Mouse (Mus musculus): ENCODE results near the gene St6galnac5.

St6galnac5 gene

DNA sequence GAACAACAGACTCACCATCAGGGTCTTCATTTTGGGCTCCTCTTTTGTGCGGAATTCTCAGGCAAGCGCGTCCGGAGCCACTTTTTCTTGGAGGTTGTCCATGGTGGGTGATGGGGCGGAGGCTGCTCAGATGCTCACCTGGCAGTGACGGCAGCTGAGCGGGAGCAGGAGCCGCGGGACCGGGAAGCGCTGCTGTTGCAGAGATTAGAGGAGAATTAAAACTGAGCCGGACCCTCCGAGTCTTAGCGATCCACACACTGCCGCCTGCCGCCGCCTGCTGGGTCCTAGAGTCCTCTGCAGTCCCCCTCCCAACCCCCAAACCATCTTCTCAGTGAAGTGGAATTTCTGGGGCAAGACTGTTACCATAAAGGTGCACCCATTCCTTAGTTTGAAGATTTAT, at the start of gene St6galnac5:
St6galnac5 (minus strand) TSS at position 259 of the 400 bp plus-strand sequence.
- no peak for DNase-seq (ENCODE audit: low spot score)

GRCm38 (mm10) chr3:153030756-153031155, 48.7 kb upstream of the St6galnac5 start:
- no peak for DNase-seq (ENCODE audit: low spot score)

GRCm38 (mm10) chr3:153024016-153024415, 42.0 kb upstream of the St6galnac5 start:
- DNase-seq (ENCODE audit: low spot score), result no peak

DNA sequence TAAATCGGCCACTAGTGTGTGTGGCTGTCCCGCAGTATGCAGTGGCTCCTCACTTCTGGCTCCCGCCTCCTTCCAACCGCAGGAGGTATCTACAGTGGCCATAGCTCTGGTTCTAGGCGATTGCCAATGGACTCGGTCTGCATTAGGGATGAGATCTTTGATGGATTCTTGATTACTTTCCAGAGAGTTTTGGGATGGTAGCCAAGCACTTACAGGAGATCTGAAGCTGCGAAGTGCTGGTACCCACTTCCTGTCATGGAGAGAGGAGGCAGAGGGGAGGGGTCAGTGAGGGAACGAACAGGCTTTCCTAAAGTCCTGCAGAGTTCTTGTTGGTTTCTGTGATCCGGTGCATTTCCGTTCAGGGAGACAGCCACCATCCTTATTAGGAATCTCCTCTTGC, 36.0 kb upstream of the St6galnac5 start:
- no peak for DNase-seq (ENCODE audit: low spot score)

- DNase-seq (ENCODE audit: low spot score), result no peak
Observed at GRCm38 (mm10) chr3:153016355-153016754, 34.3 kb upstream of the St6galnac5 start.

DNA sequence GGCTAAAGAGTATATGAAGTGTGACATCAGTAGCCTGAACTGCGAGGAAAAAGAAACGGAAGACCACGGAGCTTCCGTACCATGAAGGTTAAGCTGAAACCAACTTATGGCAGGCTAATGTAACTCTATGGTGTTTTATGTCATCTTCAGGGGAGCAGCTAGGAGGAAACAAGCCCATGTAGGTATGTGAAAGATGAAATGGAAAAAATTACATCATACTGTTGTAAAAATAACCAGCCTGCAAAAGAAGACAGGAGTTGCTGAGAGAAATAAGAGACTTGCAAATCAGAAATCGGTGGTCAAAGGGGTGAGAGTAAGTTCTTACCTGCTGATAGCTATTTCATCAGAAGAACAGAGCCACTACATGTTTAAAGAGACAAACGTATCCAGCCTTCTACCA, 24.8 kb upstream of the St6galnac5 start:
- no peak for DNase-seq (ENCODE audit: low spot score)

DNA sequence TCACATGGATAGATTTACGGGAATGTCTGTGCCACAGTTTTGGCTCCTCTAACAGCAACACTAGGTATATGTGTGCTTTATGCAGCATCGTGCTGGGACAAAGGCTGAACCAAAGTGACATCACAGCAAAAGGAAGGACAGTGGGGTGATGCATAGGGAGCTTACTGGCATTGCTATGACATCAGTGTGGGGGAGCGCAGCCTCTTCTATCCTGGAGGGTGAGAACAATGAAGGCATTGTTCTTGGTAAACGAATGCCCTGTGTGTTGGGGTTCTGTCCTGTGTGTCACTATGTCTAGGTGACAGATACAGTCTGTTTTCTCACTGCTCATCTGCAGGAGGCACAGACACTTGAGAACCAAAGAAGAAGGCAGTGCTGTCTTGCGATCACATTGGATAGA, 16.9 kb upstream of the St6galnac5 start:
- no peak for DNase-seq (ENCODE audit: low spot score)

DNA sequence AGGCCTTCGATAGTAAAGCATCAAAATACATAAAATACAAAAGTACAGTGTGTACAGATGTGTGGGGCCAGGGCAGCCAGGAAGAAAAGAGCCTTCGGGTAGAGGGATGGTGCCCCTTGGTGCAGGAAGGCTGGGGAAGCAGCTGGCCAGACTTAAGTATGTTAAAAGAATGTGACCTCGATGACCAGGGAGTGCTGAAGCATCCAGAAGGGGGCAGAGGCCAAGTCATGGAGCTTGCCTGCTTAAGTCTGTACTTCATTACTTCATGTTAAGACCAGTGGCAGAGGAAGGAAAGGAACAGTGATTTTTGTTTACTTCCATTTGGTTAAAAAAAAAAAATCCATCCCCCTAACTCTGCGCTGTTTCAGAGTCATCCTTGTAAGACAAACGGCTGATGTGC, 16.1 kb upstream of the St6galnac5 start:
- no peak for DNase-seq (ENCODE audit: low spot score)

GRCm38 (mm10) chr3:152993608-152994007, 11.6 kb upstream of the St6galnac5 start:
- DNase-seq (ENCODE audit: low spot score), result no peak

DNA sequence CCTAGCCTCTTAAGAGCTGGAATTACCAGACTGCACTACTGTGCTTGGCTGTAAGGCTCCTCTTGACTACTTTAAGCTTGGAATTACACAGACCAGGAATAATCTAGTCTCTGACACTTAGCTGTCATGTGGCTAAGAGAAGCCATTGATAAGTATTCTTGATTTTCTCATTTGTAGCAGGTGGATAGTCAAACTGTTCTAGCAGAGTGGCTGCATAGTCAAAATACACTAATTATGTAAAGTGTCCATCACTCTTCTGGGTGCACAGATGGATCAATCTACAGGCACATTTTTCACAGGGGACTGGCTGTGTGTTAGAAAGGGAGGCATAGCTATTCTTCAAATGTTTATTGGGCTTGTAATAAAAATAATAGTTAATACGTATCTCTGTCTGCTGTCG, 8.7 kb upstream of the St6galnac5 start:
- no peak for DNase-seq (ENCODE audit: low spot score)

DNA sequence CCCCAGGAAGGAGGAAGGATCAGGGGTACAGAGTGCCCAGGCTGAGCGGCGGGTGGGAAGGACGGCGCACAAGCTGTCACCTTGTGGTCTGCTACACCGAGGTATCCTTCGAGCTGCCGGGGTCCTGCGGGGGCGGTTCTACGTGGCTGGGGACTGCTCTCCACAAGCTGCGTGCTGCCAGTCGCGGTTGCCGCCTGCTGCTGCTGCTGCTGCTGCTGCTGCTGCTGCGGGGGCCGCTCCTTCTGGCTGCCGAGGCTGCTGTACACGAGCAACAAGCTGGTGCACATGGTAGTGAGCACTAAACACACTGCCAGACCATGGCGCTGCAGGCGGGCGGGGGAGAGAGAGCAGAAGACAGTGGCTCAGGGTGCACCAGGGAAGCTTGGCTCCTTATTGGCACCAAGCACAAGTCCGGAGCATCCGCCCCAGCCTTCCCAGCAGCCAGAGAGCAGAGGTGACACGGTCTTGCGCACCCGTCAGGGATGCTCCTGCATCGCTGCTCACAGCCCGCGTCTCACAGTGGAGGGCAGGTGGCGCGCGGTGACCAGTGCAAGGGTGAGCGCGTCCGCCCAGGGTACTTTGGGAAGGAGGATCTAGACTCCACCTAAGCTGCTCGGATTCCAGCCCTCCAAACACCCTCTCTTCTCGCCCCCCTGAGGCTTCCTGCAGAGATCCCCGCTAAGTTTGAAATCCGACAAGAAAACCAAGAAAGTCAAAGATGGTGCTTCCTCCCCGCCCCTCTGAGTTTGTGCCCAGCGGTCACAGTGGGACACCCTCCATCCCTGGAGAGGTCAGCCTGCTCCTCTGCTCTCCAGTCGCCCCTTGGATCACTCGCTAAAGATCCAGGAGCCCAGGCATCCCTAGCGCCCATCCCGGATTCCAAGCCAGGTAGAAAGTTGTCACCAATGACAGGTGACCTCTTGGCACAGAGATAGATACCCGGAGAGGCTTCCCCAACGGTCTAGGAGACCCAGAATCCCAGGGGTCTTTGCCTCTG, 770 bp downstream of the St6galnac5 start:
- DNase-seq (ENCODE audit: low spot score), result no peak

GRCm38 (mm10) chr3:152980431-152980830, 1.6 kb downstream of the St6galnac5 start:
- DNase-seq (ENCODE audit: low spot score), result no peak

DNA sequence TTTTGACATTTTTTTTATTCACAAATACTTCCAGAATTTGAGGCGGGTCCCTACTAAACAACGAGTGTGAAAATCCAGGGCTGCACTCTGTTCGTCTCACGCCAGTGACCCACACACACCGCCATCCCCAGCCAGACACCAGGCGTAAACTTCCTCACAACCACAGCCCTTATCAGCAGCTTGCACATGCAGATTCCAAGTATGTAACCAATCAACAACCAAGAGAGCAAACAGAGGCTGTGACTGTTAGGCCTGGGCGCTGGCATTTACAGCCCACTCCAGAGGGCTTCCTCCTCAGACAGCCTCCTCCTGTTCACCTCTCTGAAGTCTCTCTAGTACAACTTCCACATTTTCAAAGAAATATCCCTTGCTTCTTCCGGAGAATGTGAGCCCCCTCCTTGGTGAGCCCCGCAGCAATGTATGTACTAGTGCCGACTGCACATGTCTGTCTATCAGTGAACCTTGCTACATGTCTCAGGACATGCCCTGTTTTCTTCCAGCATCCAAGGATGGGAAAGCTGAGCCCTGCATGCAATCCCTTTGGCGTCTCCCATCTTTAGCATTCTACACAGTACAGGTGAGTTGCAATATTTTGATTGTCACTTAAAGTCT, 2.5 kb downstream of the St6galnac5 start:
- DNase-seq (ENCODE audit: low spot score), result no peak

- no peak for DNase-seq (ENCODE audit: low spot score)
Observed at GRCm38 (mm10) chr3:152971373-152971772, 10.7 kb downstream of the St6galnac5 start.

DNA sequence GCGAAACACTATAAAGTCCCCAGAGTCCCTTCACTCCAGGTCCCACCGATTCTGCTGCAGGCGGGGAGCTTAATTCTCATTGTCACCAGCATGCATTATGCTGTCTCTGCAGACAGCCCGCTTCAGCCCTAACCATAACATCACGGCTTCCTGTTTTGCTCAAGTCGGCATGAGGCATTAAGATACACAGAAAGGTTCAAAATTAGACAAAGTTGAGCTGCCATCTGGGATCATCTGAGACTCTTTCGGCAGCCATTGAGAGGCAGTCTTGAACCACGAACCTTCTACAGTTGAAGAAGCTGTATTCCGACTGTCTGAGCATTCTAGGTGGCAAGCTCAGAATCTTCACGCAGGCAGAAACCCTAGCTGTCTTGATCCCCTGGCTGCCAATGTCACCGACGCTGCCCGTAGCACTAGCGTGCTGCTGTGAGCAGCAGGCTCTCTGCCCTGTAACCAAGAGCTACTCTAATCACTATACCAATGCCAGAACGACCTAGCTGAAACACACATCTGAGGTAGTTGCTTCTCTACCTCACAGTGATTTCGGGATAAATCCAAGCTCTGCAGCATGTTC, 12.2 kb downstream of the St6galnac5 start:
- DNase-seq (ENCODE audit: low spot score), result no peak

DNA sequence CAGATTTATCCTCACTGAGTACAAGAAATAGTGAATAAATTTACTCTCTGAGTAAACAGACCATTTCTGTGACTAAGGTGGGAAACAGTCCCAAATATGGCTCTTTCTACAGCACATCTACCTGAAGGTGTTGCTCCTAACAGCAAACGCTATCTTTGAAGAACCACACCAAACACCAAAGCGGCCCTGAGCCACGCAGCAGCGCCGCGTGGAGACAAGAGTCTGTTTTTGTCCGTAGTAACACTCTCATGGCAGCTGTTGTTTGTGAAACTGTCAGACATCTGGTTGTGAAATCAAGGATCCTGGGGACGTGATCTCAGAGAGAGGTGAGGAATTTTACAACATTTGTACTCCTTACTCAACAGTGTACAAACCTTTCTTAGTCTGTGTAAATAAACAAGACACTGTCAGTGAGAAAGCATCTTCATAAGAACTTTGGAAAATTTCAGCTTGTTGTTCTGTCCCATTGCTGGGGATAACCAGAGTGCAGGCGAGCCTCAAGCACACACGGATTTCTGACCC, 20.1 kb downstream of the St6galnac5 start:
- DNase-seq (ENCODE audit: low spot score), result no peak

DNA sequence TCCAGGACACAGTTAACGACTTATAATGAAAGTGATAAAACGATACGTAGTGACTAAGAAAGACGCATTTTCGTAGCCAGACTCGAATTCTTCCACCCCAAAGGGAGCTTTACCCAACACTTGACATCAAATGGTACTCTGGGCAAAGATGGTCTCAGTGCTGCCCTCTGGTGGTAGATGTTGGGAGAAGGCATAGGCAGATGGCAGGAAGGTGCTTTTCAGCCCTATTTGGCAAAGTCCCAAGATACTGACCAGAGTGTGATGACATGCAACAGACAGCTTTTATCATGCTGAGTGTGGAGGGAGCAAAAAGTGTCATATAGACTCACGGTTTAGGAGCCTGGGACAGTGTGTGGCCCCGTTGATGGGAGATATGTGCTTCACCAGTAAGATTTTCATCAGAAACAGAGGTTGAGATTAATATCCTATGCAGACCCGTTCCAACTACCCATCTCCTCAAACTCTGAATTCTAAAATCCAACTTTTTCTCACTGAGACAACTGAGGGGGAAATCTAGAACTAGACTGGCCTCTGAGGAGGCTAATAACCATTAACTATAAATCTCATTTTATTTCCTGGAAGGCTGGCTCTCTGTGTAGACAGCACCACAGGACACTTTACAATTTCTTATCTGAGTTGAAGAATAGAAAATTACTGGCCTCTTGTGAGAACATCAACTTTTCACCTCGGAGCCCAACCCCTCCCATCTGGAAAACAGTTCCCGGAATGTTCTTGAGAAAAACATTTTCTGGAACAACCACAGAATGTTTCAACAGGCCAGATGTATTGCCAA, 23.5 kb downstream of the St6galnac5 start:
- DNase-seq (ENCODE audit: low spot score), result peak; percentile 48

DNA sequence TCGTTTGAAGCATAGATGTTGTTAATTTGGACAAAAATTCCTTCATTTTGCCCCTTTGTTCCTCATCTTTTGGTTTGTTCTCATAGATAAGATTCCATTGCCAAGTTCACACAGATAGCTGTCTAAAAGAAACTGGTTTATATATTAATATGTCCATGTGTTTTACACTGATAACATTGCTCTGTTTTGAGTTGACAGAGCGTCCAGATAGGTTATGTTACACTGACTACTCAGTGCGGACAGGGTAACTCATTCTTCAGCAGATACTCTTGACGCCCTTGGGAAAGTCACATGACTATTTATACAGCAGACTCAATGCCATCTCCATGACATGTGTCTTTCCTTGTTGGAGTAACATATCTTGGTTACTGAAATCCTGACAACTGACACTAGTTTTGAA, 25.3 kb downstream of the St6galnac5 start:
- no peak for DNase-seq (ENCODE audit: low spot score)

GRCm38 (mm10) chr3:152956038-152956437, 26.0 kb downstream of the St6galnac5 start:
- DNase-seq (ENCODE audit: low spot score), result no peak

GRCm38 (mm10) chr3:152951634-152952545, 30.2 kb downstream of the St6galnac5 start:
- DNase-seq (ENCODE audit: low spot score), result no peak

DNA sequence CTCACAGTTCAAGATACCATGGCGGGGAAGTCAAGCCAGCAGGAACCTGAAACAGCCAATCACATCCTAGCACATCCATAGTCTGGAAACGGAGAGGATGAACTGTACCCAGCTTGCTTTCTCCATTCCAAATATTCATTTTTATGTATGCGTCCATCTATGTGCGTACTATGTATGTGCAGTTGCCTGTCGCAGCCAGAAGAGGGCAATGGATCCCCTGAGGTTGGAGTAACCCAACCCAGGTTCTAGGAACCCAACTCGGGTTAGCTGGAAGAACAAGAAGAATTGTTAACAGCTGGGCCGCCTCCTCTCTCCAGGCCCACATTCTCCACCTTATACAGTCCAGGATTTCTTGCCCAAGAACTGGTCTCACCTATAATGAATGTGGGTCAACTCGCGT, 31.1 kb downstream of the St6galnac5 start:
- no peak for DNase-seq (ENCODE audit: low spot score)

Measured in adipocyte (in vitro differentiated cells).